Mouse (Mus musculus) CD8-positive naive resting alpha-beta T cell, adult 2 months (primary cell): Measurements from ENCODE around the gene Maoa.
A peak's percentile ranks its signal among the peaks of the same experiment; 100 is the strongest.

Source experiments
- DNase-seq, 2 experiments: peaks; one replicate each; pipeline ENCODE4 v3.0.0; 2022; ENCODE audit warnings: low read depth in 2 of 2, low spot score in 2 of 2

Maoa gene

DNA sequence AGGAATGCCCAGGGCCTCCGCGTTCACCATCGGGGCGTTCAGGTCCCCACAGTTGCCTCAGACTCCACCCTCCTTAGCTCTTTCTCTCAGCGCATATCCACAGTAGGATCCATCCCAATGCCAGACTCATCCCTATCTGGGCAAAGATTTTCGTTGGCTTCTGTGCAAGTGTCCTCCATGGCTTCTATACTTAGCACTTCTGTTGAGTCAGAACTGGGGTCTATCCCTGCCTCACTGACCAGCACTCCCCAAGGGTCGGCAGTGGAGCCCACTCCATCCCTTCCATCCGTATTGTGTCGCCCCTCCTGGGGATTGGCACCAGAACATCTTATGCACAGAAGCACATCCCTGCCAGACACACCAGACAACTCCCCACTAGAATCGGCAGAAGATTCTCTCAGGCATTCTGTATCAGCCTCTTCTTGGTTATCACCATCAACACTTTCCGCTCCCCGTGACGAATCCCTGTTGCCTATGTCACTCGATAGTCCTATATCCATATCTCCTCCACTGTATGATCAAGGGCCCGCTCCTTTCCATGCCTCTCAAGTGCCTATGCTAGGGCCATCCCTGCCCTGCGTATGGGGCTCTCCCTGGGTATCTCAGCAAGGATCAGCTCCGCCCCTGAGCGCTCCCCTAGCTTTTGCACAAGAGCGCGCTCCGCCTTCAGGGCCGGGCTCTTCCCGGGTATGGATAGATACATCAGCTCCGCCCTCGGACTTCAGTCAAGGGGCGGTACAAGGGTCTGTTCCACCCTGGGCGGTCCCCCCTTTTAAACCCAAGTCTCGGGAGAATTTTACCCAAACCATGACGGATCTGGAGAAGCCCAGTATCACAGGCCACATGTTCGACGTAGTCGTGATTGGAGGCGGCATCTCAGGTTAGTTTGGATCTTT, at the start of gene Maoa:
Gene Maoa (plus strand): TSS at position 665 of the 896 bp plus-strand sequence.
- peak in 1 of 2 experiments; percentile 8 for DNase-seq

DNA sequence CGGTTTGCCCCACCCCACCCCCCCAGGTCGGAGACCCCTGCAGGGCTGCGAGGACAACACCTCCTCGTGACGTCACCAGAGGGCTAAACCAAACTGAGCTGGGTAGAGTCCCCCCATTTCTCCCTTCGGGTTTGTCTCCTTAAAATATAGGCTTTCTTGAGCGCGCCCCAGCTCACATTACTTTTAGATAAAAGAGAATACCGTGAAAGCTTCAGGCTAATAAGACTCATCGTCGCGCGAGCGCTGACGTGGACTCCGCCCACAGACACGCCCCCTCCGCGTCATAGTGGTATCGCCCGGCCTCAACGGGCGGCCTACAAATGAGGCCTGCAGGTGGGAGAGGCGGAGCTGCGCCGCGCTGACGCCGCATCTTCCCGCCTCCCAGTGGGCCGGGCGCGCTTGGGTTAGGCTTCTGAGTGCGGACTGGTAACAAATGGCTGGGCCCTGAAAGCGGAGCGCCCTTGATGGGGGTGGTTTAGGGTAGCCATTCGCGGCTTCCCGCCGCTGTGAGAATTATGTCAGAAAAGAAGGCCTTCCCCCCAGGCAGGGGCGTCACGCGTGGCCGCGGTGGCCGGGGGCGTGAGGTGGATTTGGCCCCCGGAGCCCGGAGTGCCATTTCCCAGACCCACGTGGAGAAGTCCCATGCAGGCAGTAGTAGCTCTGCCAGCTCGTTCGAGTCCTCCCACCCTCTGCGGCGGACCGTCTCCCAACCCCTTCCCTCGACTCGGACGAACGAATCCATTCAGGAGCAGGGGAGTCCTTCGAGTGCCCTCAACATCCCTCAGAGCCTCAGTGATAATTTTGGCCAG, 1.1 kb upstream of the Maoa start:
- DNase-seq: peak; percentile 82 to 84

DNA sequence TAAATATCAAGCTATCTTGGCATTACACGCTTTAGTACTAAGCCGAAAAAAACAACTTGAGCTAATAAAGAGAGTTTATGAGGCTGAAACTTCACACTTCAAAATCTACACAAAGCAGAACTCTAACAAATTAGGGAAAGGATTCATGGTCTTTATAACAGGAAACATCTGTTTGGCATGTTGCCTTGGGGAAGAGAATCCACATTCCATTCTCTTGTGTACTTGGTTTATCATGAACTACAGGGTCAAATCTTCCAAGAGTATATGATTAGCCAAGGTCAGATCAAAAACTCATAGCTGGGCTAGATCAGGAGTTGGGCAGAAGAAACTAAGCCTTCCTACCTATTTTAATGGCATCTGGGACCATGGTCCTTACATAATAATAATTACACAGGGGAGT, 37.0 kb downstream of the Maoa start:
- no peak for DNase-seq

DNA sequence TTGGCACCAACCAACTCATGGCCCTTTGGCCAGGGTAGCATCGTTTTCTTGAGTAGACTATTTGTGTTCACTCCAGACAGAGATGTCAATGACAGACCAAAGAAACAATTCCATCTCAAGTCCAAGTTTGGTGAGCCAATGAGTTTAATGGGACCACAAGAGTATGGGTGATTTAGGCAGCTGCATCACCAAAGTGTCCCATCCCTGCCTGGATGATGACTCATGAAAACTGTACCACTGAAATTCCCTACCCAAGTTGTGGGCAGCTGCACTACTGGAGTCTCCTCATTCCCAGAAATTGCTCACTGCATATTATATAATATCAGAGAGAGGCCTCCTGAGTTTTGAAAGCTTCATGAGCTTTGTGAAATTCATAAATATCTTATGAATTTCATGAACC, 86.6 kb downstream of the Maoa start:
- no peak for DNase-seq

- no peak for DNase-seq
Observed at GRCm38 (mm10) chrX:16714033-16714432, 94.5 kb downstream of the Maoa start.
